Mouse (Mus musculus) embryonic stem cell, embryonic (primary cell): ENCODE data around the gene Mrpl14.

Experiments
- CTCF ChIA-PET, 4 experiments: fragments of 300-600 bp in 2 of 4; fragments of 350-600 bp in 2 of 4; sonication (Branson Sonifier 250); formaldehyde crosslinking; loops; one replicate each; lab custom pipeline; 2022; ENCODE audit warnings: inconsistent platforms in 2 of 4; lab: Charles Lee
- POLR2A ChIA-PET, 4 experiments: fragments of 300-600 bp in 2 of 4; fragments of 350-600 bp in 2 of 4; sonication (Branson Sonifier 250); formaldehyde crosslinking; loops; one replicate each; lab custom pipeline; 2022; ENCODE audit warnings: antibody characterized with exemption in 4 of 4, inconsistent platforms in 1 of 4; lab: Charles Lee

Gene Mrpl14

GRCm38 (mm10) chr17:45699039-45699740 is 13.1 kb downstream of the Mrpl14 start:
- ChIA-PET CTCF (no interaction called here), POLR2A (interaction anchor here in 1 of 4 experiments (2.4 to 2.6 kb wide), 2 partner anchors 14 to 16 kb away, joined by 7 to 8 read pairs; partner anchors contain the start of gene Mrpl14)

DNA sequence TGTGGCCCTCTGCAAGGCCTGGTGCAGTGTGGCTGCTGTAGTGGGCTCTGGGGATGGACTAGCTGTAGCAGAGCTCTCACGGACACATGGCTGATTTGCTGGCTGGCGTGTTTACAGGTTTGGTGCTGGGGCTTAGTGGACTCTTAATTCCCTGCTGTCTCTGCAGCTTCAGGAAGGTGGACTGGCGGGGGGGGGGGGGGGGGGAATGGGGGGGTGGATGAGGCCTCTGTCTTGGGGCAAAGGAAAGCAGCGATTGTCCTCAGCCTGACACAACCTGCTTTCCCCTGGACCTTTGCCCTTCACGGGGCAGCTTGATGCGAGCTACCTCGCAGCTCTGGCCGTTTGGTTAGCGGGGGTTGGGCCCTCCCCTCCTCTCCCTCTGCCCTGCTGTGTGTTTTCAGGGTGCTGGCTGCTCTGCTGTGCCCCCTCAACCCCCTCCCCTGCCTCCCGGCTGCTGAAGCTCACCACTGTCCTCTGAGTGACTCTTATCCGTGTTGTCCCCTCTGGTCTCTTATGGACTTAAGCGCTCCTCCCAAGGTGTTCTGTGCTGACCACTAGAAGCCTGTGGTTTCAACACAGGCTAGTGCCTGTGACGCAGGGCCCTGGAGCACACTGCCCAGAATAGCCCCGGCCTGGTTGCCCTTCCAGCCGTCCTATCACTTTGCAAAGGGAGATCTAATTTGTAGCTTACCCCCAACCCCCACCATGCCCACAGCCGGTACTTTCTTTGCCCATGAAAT is 14.5 kb downstream of the Mrpl14 start:
- POLR2A ChIA-PET = interaction anchor here in 3 of 4 experiments (0.6 to 2.6 kb wide), 20 partner anchors 10 to 965 kb away, joined by 3 to 8 read pairs (median 3); partner anchors contain the start of genes Mrpl14 (in 2 of the 3), Hsp90ab1 (in 1 of the 3) and Mad2l1bp (in 1 of the 3)
- CTCF ChIA-PET = interaction anchor here (0.5 to 1.7 kb wide), 5 partner anchors 10 to 36 kb away, joined by 3 to 17 read pairs (median 3); no protein-coding TSS in a partner anchor

DNA sequence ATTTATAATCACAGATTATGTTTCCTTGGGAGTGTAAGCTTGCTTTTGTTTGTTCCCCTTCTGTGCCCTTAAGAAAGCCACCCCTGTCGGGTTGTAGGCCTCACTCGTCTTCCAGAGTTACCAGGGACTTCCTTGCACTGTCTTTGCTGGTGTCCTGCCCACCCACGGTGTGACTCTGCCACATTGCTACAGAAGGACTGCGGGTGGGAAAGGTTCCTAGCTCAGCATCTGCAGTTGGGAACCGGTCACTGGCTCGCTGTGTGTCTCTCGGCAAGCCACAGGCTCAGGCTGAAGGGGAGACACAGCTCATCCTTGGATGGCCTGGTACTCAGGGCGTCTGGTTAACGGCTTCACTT is 15.1 kb downstream of the Mrpl14 start:
- ChIA-PET CTCF (interaction anchor here (0.5 to 1.7 kb wide), 4 partner anchors 9 to 34 kb away, joined by 3 to 4 read pairs (median 3); no protein-coding TSS in a partner anchor), POLR2A (interaction anchor here (0.6 to 2.6 kb wide), 17 partner anchors 10 to 452 kb away, joined by 3 to 8 read pairs (median 3); partner anchors contain the start of genes Mrpl14 (in 2 of the 4), Hsp90ab1 (in 1 of the 4), Mad2l1bp (in 1 of the 4) and Vegfa (in 1 of the 4))

DNA sequence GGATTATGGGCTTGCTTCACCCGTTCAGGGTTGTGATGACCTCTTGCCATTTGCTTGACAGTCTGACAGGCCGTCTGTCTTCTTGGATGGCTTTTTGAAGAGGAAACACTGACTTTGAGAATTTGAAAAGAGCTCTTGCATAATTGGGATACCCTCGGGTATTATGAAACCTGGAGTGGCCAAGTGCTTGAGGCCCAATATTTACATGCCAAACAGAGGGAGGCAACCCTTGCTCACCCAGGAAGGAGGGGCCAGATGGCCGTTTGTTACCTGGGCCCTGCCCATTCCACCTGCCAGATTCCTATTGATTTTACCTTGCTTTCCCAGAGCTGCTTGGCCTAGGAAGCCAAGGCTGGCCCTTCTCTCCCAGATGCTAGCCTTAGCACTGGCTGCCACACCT is 16.1 kb downstream of the Mrpl14 start:
- CTCF ChIA-PET = no interaction called here
- POLR2A ChIA-PET = interaction anchor here in 3 of 4 experiments (1.2 to 1.4 kb wide), 3 partner anchors 257 to 451 kb away, joined by 3 read pairs; partner anchors contain the start of genes Mad2l1bp (in 1 of the 3) and Vegfa (in 1 of the 3)

DNA sequence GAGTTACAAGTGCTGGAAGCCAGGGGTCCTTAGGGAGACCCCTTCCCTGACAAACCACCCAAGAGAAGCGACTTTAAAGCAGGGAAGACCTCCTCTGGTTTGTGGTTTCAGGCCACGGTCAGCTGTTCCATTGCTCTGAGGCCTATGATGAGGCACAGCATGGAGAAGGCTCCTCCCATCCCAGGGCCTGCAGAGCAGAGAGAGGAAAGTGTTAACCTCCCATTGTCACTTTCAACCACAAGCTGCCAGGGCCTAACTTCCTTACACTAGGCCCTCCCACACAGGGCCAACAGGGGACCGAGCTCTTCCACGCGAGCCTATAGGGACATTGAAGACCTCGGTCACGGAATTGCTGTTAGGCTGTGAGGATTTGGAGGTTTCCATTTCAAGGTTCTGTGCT is 17.1 kb downstream of the Mrpl14 start:
- ChIA-PET CTCF (interaction anchor here in 1 of 4 experiments (0.6 to 1.3 kb wide), 4 partner anchors 17 to 1769 kb away, joined by 3 read pairs; partner anchors contain the start of genes Gtpbp2 and Mrpl14), POLR2A (interaction anchor here in 3 of 4 experiments (0.5 to 1.4 kb wide), 5 partner anchors 8 to 1193 kb away, joined by 3 to 5 read pairs (median 4); no protein-coding TSS in a partner anchor)

DNA sequence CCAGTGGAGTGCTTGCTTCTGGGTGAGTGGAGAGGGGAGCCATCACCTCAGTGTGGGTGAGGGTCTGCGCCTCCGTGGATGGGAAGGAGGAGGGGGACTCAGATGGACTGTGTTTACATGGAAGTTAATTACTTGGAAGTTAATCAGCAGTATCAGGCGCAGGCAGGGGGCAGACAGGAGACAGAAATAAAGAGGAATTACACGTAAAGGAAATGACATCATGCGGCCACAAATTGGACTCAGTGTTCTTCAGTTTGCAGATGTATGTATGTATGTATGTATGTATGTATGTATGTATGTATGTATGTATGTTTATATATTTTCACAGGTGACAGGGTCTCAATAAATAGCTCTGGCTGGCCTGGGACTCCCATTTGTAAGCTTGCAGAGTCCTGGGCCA is 20.7 kb downstream of the Mrpl14 start:
- POLR2A ChIA-PET = interaction anchor here in 1 of 4 experiments (0.6 to 1.2 kb wide), 3 partner anchors 12 to 83 kb away, joined by 3 to 4 read pairs (median 4); no protein-coding TSS in a partner anchor
- CTCF ChIA-PET = interaction anchor here in 3 of 4 experiments (0.6 kb wide), 4 partner anchors 111 to 333 kb away, joined by 3 to 5 read pairs (median 4); no protein-coding TSS in a partner anchor

- ChIA-PET CTCF (interaction anchor here in 2 of 4 experiments (0.6 kb wide), 3 partner anchors 111 to 333 kb away, joined by 3 to 5 read pairs (median 3); no protein-coding TSS in a partner anchor), POLR2A (interaction anchor here in 1 of 4 experiments (0.6 to 1.2 kb wide), 3 partner anchors 13 to 82 kb away, joined by 3 to 4 read pairs (median 4); no protein-coding TSS in a partner anchor)
Observed at GRCm38 (mm10) chr17:45707376-45707775, 21.3 kb downstream of the Mrpl14 start.

- ChIA-PET POLR2A (interaction anchor here in 1 of 4 experiments (0.5 kb wide), 1 partner anchor 61 kb away, joined by 17 read pairs; no protein-coding TSS in a partner anchor), CTCF (no interaction called here)
Observed at GRCm38 (mm10) chr17:45708179-45708578, 22.1 kb downstream of the Mrpl14 start.

GRCm38 (mm10) chr17:45709829-45710228 is 23.7 kb downstream of the Mrpl14 start:
- ChIA-PET CTCF (interaction anchor here in 3 of 4 experiments (0.6 to 1.4 kb wide), 4 partner anchors 9 to 132 kb away, joined by 3 to 4 read pairs (median 4); partner anchors contain the start of gene Tmem63b (in 1 of the 3)), POLR2A (interaction anchor here in 1 of 4 experiments (1.5 kb wide), 1 partner anchor 15 kb away, joined by 4 read pairs; no protein-coding TSS in a partner anchor)

DNA sequence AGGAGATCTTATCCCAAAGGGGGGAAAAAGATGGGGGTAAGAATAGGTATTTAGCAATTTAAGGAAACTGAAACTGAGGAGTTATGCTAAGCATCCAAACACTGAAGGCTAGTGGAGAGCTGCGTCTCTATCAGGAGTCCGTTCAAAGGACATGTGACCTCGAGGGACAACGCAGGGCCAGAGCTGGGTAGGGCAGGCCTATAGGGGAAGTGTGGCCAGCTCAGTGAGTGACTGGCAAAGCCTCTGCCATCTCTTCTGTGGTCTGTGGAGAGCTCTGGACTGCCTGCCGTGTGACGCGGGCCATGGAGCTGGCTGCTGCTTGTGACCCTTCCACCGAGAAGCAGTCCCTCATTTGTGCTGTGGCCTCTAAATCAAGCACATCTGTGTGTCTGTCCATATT is 24.3 kb downstream of the Mrpl14 start:
- POLR2A ChIA-PET = interaction anchor here in 2 of 4 experiments (0.7 to 1.5 kb wide), 5 partner anchors 10 to 16 kb away, joined by 3 to 4 read pairs (median 3); no protein-coding TSS in a partner anchor
- CTCF ChIA-PET = interaction anchor here in 3 of 4 experiments (0.6 to 1.4 kb wide), 5 partner anchors 9 to 132 kb away, joined by 3 to 4 read pairs (median 3); partner anchors contain the start of gene Tmem63b (in 1 of the 3)

DNA sequence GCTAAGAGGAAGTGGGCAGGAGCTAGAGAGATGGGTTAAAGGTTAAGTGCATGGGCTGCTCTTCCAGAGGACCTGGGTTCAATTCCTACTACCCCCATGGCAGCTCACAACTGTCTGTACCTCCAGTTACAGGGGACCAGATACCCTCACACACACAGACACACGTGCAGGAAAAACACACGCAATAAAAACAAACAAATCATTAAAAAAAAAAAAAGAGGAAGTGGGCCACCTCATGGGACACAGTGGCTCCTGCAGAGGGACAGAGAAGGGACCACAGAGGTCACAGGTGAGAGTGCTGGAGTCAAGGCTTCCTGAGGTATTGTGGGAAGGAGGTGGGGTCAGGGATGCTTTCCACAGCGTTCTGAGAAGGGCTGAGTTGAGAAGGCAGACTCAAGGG is 25.4 kb downstream of the Mrpl14 start:
- ChIA-PET CTCF (interaction anchor here in 2 of 4 experiments (0.6 to 0.8 kb wide), 5 partner anchors 9 to 973 kb away, joined by 3 to 4 read pairs (median 4); no protein-coding TSS in a partner anchor), POLR2A (interaction anchor here in 2 of 4 experiments (0.6 to 1.5 kb wide), 6 partner anchors 10 to 345 kb away, joined by 3 to 6 read pairs (median 4); no protein-coding TSS in a partner anchor)

GRCm38 (mm10) chr17:45718323-45718722 is 32.2 kb downstream of the Mrpl14 start:
- POLR2A ChIA-PET = interaction anchor here (0.5 to 1.4 kb wide), 7 partner anchors 44 to 355 kb away, joined by 3 read pairs; partner anchors contain the start of gene Mymx (in 1 of the 4)
- CTCF ChIA-PET = interaction anchor here (0.5 to 2.8 kb wide), 37 partner anchors 10 to 911 kb away, joined by 3 to 9 read pairs (median 3); partner anchors contain the start of genes Ptk7 (in 1 of the 4) and Tmem151b (in 1 of the 4)

DNA sequence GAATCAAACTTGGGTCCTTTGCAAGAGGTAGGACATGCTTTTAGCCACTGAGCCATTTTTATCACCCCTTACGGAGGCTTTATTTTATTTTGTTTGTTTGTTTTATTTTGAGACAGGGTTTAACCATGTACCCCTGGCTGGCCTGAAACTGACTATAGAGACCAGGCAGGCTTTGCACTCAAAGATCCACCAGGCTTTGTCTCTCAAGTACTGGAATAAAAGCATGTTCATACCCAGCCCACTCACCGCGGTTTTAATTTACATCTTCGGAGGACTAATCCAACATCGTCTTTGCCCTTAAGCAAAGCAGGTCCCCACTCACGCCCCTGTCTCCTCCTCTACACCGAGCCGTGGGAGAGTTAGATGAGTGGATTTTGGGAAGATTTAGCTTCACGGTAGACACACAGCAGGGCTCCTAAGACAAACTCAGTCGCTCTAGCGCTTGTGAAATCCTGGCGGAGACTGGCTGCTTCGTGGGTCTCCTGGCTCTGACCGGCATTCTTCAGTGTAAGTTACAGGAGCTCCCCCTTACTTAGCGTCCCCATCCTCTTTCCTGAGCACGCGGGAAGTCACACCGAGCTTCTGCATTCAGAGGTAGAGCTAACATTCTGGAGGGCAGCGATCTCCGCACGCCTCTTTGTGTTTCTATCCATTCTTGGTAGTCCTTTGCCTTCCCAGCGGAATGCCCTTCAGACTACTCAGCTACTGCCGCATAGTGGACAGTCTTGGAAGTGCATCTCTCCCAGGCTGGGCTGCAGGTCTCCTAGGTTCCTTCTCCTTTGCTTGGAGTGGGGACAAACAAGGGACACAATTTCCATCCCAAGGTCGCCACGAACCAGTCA is 37.8 kb downstream of the Mrpl14 start:
- ChIA-PET POLR2A (interaction anchor here in 3 of 4 experiments (0.7 to 1.7 kb wide), 23 partner anchors 10 to 420 kb away, joined by 3 to 9 read pairs (median 3); partner anchors contain the start of genes 1600014C23Rik (in 1 of the 3), Aars2 (in 1 of the 3), Mrpl14 (in 1 of the 3) and Mrps18a (in 1 of the 3)), CTCF (interaction anchor here (0.5 to 3.8 kb wide), 52 partner anchors 10 to 1757 kb away, joined by 3 to 31 read pairs (median 3); partner anchors contain the start of genes 1600014C23Rik (in 2 of the 4), Vegfa (in 2 of the 4), Aars2 (in 1 of the 4) and Mrpl14 (in 1 of the 4))

GRCm38 (mm10) chr17:45724574-45724921 is 38.4 kb downstream of the Mrpl14 start:
- ChIA-PET CTCF (interaction anchor here (0.5 to 3.8 kb wide), 43 partner anchors 9 to 1757 kb away, joined by 3 to 31 read pairs (median 5); partner anchors contain the start of genes 1600014C23Rik (in 2 of the 4), Vegfa (in 2 of the 4), Aars2 (in 1 of the 4) and Mrpl14 (in 1 of the 4)), POLR2A (interaction anchor here in 3 of 4 experiments (0.7 to 1.7 kb wide), 21 partner anchors 10 to 420 kb away, joined by 3 to 9 read pairs (median 3); partner anchors contain the start of genes 1600014C23Rik (in 1 of the 3), Aars2 (in 1 of the 3), Mrpl14 (in 1 of the 3) and Mrps18a (in 1 of the 3))

DNA sequence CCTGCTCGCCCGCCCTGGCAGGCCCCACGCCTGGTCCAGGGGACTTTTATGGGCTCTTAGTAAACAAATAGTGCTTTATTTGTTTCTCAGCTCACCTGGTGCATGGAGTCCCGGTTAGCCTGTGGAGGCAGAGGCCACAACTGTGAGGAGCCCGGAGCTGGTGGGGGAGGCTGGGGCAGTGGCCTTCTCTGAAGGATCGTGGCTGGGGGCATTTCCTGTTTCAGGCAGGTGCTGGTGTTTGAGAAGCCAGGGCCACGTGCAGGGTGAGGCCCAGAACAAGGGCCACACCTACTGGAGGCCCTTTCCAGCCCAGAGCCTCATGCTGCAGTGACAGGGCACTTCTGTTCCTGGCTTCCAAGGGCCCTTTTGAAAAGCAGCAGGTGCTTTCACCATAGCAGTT is 40.1 kb downstream of the Mrpl14 start:
- POLR2A ChIA-PET = interaction anchor here in 3 of 4 experiments (0.6 to 2.0 kb wide), 16 partner anchors 8 to 427 kb away, joined by 3 to 14 read pairs (median 3); partner anchors contain the start of genes Hsp90ab1 (in 1 of the 3) and Mad2l1bp (in 1 of the 3)
- CTCF ChIA-PET = interaction anchor here in 3 of 4 experiments (0.6 to 3.8 kb wide), 11 partner anchors 8 to 1893 kb away, joined by 3 to 31 read pairs (median 4); partner anchors contain the start of genes 1600014C23Rik (in 1 of the 3) and Vegfa (in 1 of the 3)
